Mouse (Mus musculus): ENCODE measurements around the gene Myo16.

DNA sequence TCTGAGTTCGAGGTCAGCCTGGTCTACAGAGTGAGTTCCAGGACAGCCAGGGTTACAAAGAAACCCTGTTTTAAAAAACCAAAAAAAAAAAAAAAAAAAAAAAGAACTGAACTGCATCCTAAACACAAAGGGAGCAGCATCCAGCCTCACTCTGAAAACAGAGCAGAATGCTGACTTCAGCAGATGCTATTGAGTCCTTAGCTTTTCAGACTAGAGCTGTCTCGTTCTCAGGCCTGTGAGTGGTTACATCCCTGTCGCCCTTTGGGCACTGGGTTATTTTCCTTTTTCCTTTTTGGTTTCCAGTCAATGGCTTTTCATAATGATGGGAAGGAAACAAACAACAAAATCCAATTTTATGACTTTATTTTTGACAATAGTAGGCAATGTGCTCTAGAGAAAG lies 61.3 kb downstream of the Myo16 start:
- TF ChIP-seq CTCF (IDR thresholded peaks at IDR 0.05; ENCODE audit: control insufficient read depth, insufficient read depth, insufficient replicate concordance, low read depth, low read length) (no peak), POLR2A (IDR thresholded peaks at IDR 0.05; ENCODE audit: control insufficient read depth, low read depth, low read length) (no peak)

All from testis, adult 2 months (tissue).